Mouse (Mus musculus): ENCODE results near the gene Ifitm3.

DNA sequence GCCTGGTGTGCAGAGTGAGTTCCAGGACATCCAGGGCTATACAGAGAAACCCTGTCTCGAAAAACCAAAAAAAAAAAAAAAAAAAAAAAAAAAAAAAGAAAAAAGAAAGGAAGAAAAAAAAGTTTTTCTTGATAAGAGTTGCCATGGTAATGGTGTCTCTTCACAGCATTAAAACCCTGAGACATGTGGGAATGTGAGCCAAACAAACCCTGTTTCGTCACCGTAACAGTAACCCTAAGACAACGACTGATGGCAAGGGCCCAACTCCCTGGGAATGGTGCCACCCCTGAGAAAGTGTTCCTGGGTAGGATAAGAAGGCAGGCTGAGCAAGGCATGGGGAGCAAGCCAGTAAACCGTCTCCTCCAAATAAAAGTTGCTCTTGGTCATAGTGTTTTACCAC is 3.7 kb downstream of the Ifitm3 start:
- TF ChIP-seq POLR2A (IDR thresholded peaks at IDR 0.05; ENCODE audit: borderline replicate concordance, extremely low read depth, low read depth, low read length) (no peak), CTCF (IDR thresholded peaks at IDR 0.05; ENCODE audit: insufficient read depth, low read length) (no peak)

All from lung, adult 2 months (tissue).